Mouse (Mus musculus) bone marrow macrophage, adult 2 months (primary cell): ENCODE data around the gene Crbn. TPM values are rescaled to one million over a fixed set of nuclear protein-coding genes. Genes with fewer than 3 reads are reported as not detected.

Experiments used
- H3K27ac ChIP-seq: 2 replicates; pipeline ENCODE4 v1.5.1; 2012; ENCODE audit warnings: low read depth, low read length; ENCODE audit not compliant: insufficient read depth
- H3K4me1 ChIP-seq: 2 replicates; pipeline ENCODE4 v1.6.1; 2012; ENCODE audit warnings: low read length; ENCODE audit not compliant: control insufficient read depth, insufficient read depth
- H3K4me3 ChIP-seq: 2 replicates; pipeline ENCODE4 v1.5.1; 2012; ENCODE audit warnings: mild to moderate bottlenecking, low read length, moderate library complexity; ENCODE audit not compliant: insufficient read depth
- CTCF ChIP-seq: IDR thresholded peaks from 2 replicates; pipeline ENCODE4 v1.5.1; 2012; ENCODE audit warnings: low read depth, mild to moderate bottlenecking, low read length, moderate library complexity
- POLR2A ChIP-seq: IDR thresholded peaks from 2 replicates; pipeline ENCODE4 v1.6.1; 2012; ENCODE audit warnings: mild to moderate bottlenecking, low read depth, low read length, borderline replicate concordance
- polyA plus RNA-seq: library from polyadenylated mRNA; stranded (reverse); fragments of >200 nt; gene quantifications from 2 replicates; pipeline ENCODE4 v1.2.4, GENCODE M21; 2012; ENCODE audit not compliant: missing spikeins, insufficient read depth, insufficient read length

Crbn gene
- polyA plus RNA-seq, 1 experiment, result 43.2 TPM

GRCm38 (mm10) chr6:106804904-106805303 is 5.0 kb upstream of the Crbn start:
- Histone ChIP-seq H3K4me3 (no peak overlapping the region), H3K27ac (no peak overlapping the region)
- TF ChIP-seq POLR2A, result no peak
- no peak for TF ChIP-seq CTCF

GRCm38 (mm10) chr6:106800227-106800557 is 315 bp upstream of the Crbn start:
- TF ChIP-seq CTCF, result no peak
- TF ChIP-seq POLR2A, result no peak
- Histone ChIP-seq H3K27ac (no peak overlapping the region), H3K4me1 (peaks cover 7% of the 10 kb centered on the region), H3K4me3 (peak overlapping the region; percentile 16; the same call in 1 of the 2 replicates)

More at GRCm38 (mm10) chr6:106804904-106805303, 5.0 kb upstream of the Crbn start:
- no peaks in the 10 kb centered on the region for H3K4me1 ChIP-seq

- no peak for TF ChIP-seq POLR2A
- no peak for TF ChIP-seq CTCF
- Histone ChIP-seq H3K4me1 (peaks cover 12% of the 10 kb centered on the region), H3K27ac (peak overlapping the region; percentile 53), H3K4me3 (peak overlapping the region; percentile 54)
These were observed 5.6 kb downstream of the Crbn start for GRCm38 (mm10) chr6:106794094-106794814.

GRCm38 (mm10) chr6:106793621-106794020 is 6.3 kb downstream of the Crbn start:
- Histone ChIP-seq H3K4me3 (peak overlapping the region; percentile 54), H3K27ac (peak overlapping the region; percentile 53; the same call in 1 of the 2 replicates), H3K4me1 (peaks cover 11% of the 10 kb centered on the region)
- TF ChIP-seq POLR2A, result no peak
- TF ChIP-seq CTCF, result no peak

- Histone ChIP-seq H3K27ac (no peak overlapping the region), H3K4me3 (no peak overlapping the region), H3K4me1 (peaks cover 7% of the 10 kb centered on the region)
These were observed 6.8 kb downstream of the Crbn start for GRCm38 (mm10) chr6:106793088-106793487.

GRCm38 (mm10) chr6:106792486-106792885 is 7.4 kb downstream of the Crbn start:
- Histone ChIP-seq H3K4me1 (peaks cover 6% of the 10 kb centered on the region), H3K27ac (no peak overlapping the region), H3K4me3 (no peak overlapping the region)
- TF ChIP-seq POLR2A (no peak), CTCF (no peak)

More at GRCm38 (mm10) chr6:106793088-106793487, 6.8 kb downstream of the Crbn start:
- TF ChIP-seq CTCF (no peak), POLR2A (no peak)

- no peak for TF ChIP-seq POLR2A
- TF ChIP-seq CTCF, result no peak
- Histone ChIP-seq H3K4me3 (no peak overlapping the region), H3K4me1 (peaks cover 5% of the 10 kb centered on the region), H3K27ac (no peak overlapping the region)
These were observed 8.4 kb downstream of the Crbn start for GRCm38 (mm10) chr6:106791429-106791828.

GRCm38 (mm10) chr6:106787138-106787537 is 12.7 kb downstream of the Crbn start:
- H3K4me1 ChIP-seq, result peaks cover 2% of the 10 kb centered on the region; the same call in 1 of the 2 replicates
- H3K27ac ChIP-seq, result no peak overlapping the region
- no peak overlapping the region for H3K4me3 ChIP-seq
- TF ChIP-seq POLR2A, result no peak
- TF ChIP-seq CTCF, result no peak

- Histone ChIP-seq H3K4me1 (peaks cover 2% of the 10 kb centered on the region; the same call in 1 of the 2 replicates), H3K27ac (no peak overlapping the region), H3K4me3 (peak overlapping the region; percentile 94)
- TF ChIP-seq POLR2A (no peak), CTCF (no peak)
These were observed 29.8 kb downstream of the Crbn start for GRCm38 (mm10) chr6:106770046-106770445.

GRCm38 (mm10) chr6:106769290-106769866 is 30.5 kb downstream of the Crbn start:
- Histone ChIP-seq H3K4me3 (peak overlapping the region; percentile 94), H3K4me1 (peaks cover 2% of the 10 kb centered on the region; the same call in 1 of the 2 replicates), H3K27ac (peak overlapping the region; percentile 18; the same call in 1 of the 2 replicates)
- TF ChIP-seq POLR2A (no peak), CTCF (no peak)
